Mouse (Mus musculus) MEL (cell line): Measurements from ENCODE around the gene Sclt1. TPM values are rescaled to one million over a fixed set of nuclear protein-coding genes. Genes with fewer than 3 reads are reported as not detected.

ENCODE experiments used
- DNase-seq: peaks from one replicate; pipeline ENCODE4 v3.0.0; 2011; ENCODE audit warnings: low read depth, low spot score
- H3K27ac ChIP-seq: 2 replicates; pipeline ENCODE4 v1.5.1; 2012; ENCODE audit warnings: low read depth, mild to moderate bottlenecking, control low read depth, low read length, moderate library complexity; ENCODE audit not compliant: control insufficient read depth
- H3K27me3 ChIP-seq, 2 experiments: fragments of 150-350 bp in 1 of 2; sonication (generic) in 1 of 2; 2 replicates each; pipeline ENCODE4 v1.6.1; 2012; ENCODE audit warnings: low read length in 2 of 2, mild to moderate bottlenecking in 2 of 2, improper control_type of control experiment in 1 of 2, moderate library complexity in 1 of 2; ENCODE audit not compliant: insufficient read depth in 2 of 2, control insufficient read depth in 1 of 2
- H3K36me3 ChIP-seq, 2 experiments: 2 replicates each; pipeline ENCODE4 v1.6.1; 2012 to 2014; ENCODE audit warnings: low read length in 2 of 2, improper control_type of control experiment in 1 of 2, inconsistent platforms in 1 of 2, mild to moderate bottlenecking in 1 of 2; ENCODE audit not compliant: insufficient read depth in 2 of 2, control insufficient read depth in 1 of 2
- H3K4me1 ChIP-seq, 2 experiments: fragments of 150-350 bp in 1 of 2; sonication (generic) in 1 of 2; 2 replicates each; pipeline ENCODE4 v1.6.1; 2012; ENCODE audit warnings: low read length in 2 of 2, improper control_type of control experiment in 1 of 2, mild to moderate bottlenecking in 1 of 2; ENCODE audit not compliant: insufficient read depth in 2 of 2, control insufficient read depth in 1 of 2
- H3K4me3 ChIP-seq, 2 experiments: fragments of 150-350 bp in 1 of 2; sonication (generic) in 1 of 2; 2 replicates each; pipeline ENCODE4 v1.5.1; 2012; ENCODE audit warnings: low read depth in 2 of 2, low read length in 2 of 2, mild to moderate bottlenecking in 2 of 2, moderate library complexity in 2 of 2, control low read depth in 1 of 2, improper control_type of control experiment in 1 of 2; ENCODE audit not compliant: control insufficient read depth in 1 of 2, insufficient read depth in 1 of 2
- H3K79me2 ChIP-seq: 2 replicates; pipeline ENCODE4 v1.6.1; 2012; ENCODE audit warnings: mild to moderate bottlenecking, low read length, moderate library complexity; ENCODE audit not compliant: control insufficient read depth, poor library complexity, insufficient read depth
- H3K9ac ChIP-seq: 2 replicates; pipeline ENCODE4 v1.6.1; 2012; ENCODE audit warnings: low read depth, mild to moderate bottlenecking, control low read depth, low read length, moderate library complexity; ENCODE audit not compliant: control insufficient read depth, poor library complexity, severe bottlenecking
- H3K9me3 ChIP-seq: fragments of 150-350 bp; sonication (generic); replicated peaks from 2 replicates; pipeline ENCODE4 v1.6.1; 2012; ENCODE audit warnings: mild to moderate bottlenecking, low read length, improper control_type of control experiment, moderate library complexity; ENCODE audit not compliant: insufficient read depth
- HCFC1 ChIP-seq: IDR thresholded peaks from 2 replicates; pipeline ENCODE4 v1.6.1; 2012; ENCODE audit warnings: low read depth, mild to moderate bottlenecking, inconsistent platforms, low read length, improper control_type of control experiment, moderate library complexity
- KAT2A ChIP-seq: conservative IDR thresholded peaks from 2 replicates; pipeline ENCODE4 v1.6.1; 2012; ENCODE audit warnings: low read depth, low read length, improper control_type of control experiment, inconsistent platforms
- MAZ ChIP-seq: IDR thresholded peaks from 2 replicates; pipeline ENCODE4 v1.6.1; 2012; ENCODE audit warnings: low read depth, mild to moderate bottlenecking, inconsistent platforms, low read length, improper control_type of control experiment
- MYC ChIP-seq: IDR thresholded peaks from 2 replicates; pipeline ENCODE4 v1.6.1; 2011; ENCODE audit warnings: low read depth, mild to moderate bottlenecking, low read length, improper control_type of control experiment, moderate library complexity
- POLR2A ChIP-seq, 2 experiments: IDR thresholded peaks; 2 replicates each; pipeline ENCODE4 v1.6.1; 2011 to 2012; ENCODE audit warnings: low read length in 2 of 2, mild to moderate bottlenecking in 2 of 2, control low read depth in 1 of 2, improper control_type of control experiment in 1 of 2, low read depth in 1 of 2, moderate library complexity in 1 of 2; ENCODE audit not compliant: control insufficient read depth in 1 of 2, insufficient read depth in 1 of 2, poor library complexity in 1 of 2
- POLR2AphosphoS2 ChIP-seq: IDR thresholded peaks from 2 replicates; pipeline ENCODE4 v1.6.1; 2011; ENCODE audit warnings: low read length, improper control_type of control experiment
- RCOR1 ChIP-seq: IDR thresholded peaks from 2 replicates; pipeline ENCODE4 v1.6.1; 2012; ENCODE audit warnings: low read depth, mild to moderate bottlenecking, inconsistent platforms, low read length, improper control_type of control experiment
- TAL1 ChIP-seq: IDR thresholded peaks from 2 replicates; pipeline ENCODE4 v1.6.1; 2012; ENCODE audit warnings: mild to moderate bottlenecking, inconsistent platforms, low read length, moderate library complexity, mixed read lengths
- ZMIZ1 ChIP-seq: IDR thresholded peaks from 2 replicates; pipeline ENCODE4 v1.6.1; 2012; ENCODE audit warnings: low read depth, mild to moderate bottlenecking, inconsistent platforms, low read length, improper control_type of control experiment, moderate library complexity
- polyA plus RNA-seq, 2 experiments: library from polyadenylated mRNA; stranded (reverse) in 1 of 2; unstranded in 1 of 2; fragments of >175 nt in 1 of 2; fragments of >200 nt in 1 of 2; gene quantifications; 2 replicates each; pipeline versions ENCODE4 v1.2.1 to v1.2.4; 2012; ENCODE audit warnings: low replicate concordance in 2 of 2, low read depth in 1 of 2; ENCODE audit not compliant: insufficient read length in 2 of 2, insufficient read depth in 1 of 2, missing spikeins in 1 of 2
- total RNA-seq: library from RNA; depleted of rRNA; stranded (reverse); fragments of 300-350 nt; gene quantifications from 2 replicates; pipeline ENCODE4 v1.2.3, GENCODE M21; 2012

Sclt1 gene
- total and polyA plus RNA-seq, 3 experiments: 6.4 to 8.7 TPM; not detected in 1

- Histone ChIP-seq H3K4me3 (no peak overlapping the region), H3K27ac (no peak overlapping the region), H3K79me2 (peaks cover 35% of the 10 kb centered on the region), H3K4me1 (no peaks in the 10 kb centered on the region), H3K36me3 (peaks cover 7 to 26% of the 10 kb centered on the region in 2 experiments), H3K9ac (no peak overlapping the region), H3K9me3 (no peaks in the 10 kb centered on the region), H3K27me3 (no peaks in the 10 kb centered on the region)
- TF ChIP-seq HCFC1 (no peak), KAT2A (no peak), TAL1 (no peak), RCOR1 (no peak), MYC (no peak)
- DNase-seq: no peak
Observed at GRCm38 (mm10) chr3:41598412-41598811, 143.9 kb downstream of the Sclt1 start.

DNA sequence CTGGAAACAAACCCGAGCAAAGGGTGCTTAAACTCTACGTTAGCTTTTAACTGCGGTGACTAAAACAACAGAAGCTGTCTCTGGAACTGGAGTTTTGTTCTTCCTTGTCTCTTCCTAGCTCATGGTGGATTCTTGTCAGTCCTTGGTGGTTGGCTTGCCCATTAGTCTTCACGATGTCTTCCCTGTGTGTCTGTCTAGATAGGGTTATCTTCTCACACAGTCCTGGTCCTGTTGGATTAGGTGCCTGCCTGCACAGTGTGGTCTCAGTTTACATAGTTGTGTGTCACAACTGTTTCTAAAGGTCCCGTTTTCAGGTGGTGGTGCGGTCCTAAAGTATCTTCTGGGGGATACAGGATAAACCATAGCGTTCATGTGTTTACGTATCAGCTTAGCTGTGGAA lies 145.3 kb downstream of the Sclt1 start:
- Histone ChIP-seq H3K4me3 (no peak overlapping the region), H3K27me3 (no peaks in the 10 kb centered on the region), H3K79me2 (peaks cover 34% of the 10 kb centered on the region), H3K27ac (no peak overlapping the region), H3K36me3 (peaks cover 7 to 32% of the 10 kb centered on the region in 2 experiments), H3K9me3 (no peaks in the 10 kb centered on the region), H3K4me1 (no peaks in the 10 kb centered on the region), H3K9ac (no peak overlapping the region)
- no peak for DNase-seq
- TF ChIP-seq POLR2A (IDR thresholded peaks at IDR 0.05; ENCODE audit: control insufficient read depth in 1 of 2, insufficient read depth in 1 of 2, low read depth in 1 of 2, low read length in 2 of 2, poor library complexity in 1 of 2) (no peak; a peak in 1 of 4 replicates), TAL1 (peak; percentile 33)

GRCm38 (mm10) chr3:41595010-41595409 lies 147.3 kb downstream of the Sclt1 start:
- Histone ChIP-seq H3K9ac (no peak overlapping the region), H3K79me2 (peaks cover 34% of the 10 kb centered on the region), H3K27me3 (no peaks in the 10 kb centered on the region), H3K4me1 (no peaks in the 10 kb centered on the region), H3K27ac (no peak overlapping the region), H3K4me3 (no peak overlapping the region), H3K36me3 (peaks cover 5 to 30% of the 10 kb centered on the region in 2 experiments; a peak in 3 of 4 replicates), H3K9me3 (no peaks in the 10 kb centered on the region)
- no peak for DNase-seq
- TF ChIP-seq MAZ: no peak
- no peak for TF ChIP-seq ZMIZ1
- TF ChIP-seq POLR2A (IDR thresholded peaks at IDR 0.05; ENCODE audit: control insufficient read depth in 1 of 2, insufficient read depth in 1 of 2, low read depth in 1 of 2, low read length in 2 of 2, poor library complexity in 1 of 2): no peak; a peak in 1 of 4 replicates
- TF ChIP-seq POLR2AphosphoS2: peak; percentile 17; the same call in 1 of the 2 replicates
